Mouse (Mus musculus) spleen, adult 2 months (tissue): Measurements from ENCODE around the gene Usp40. TPM values are rescaled to one million over a fixed set of nuclear protein-coding genes. Genes with fewer than 3 reads are reported as not detected.

Source experiments
- DNase-seq, 2 experiments: peaks; one replicate each; pipeline versions ENCODE4 v3.0.0 to v3.0.0-alpha.2; 2012 to 2021; ENCODE audit warnings: low spot score in 2 of 2, low read depth in 1 of 2
- H3K27ac ChIP-seq: fragments of 200-500 bp; 2 replicates; pipeline ENCODE4 v1.5.1; 2012; ENCODE audit warnings: low read length, inconsistent platforms; ENCODE audit not compliant: insufficient read depth
- H3K27me3 ChIP-seq: fragments of 200-500 bp; 2 replicates; pipeline ENCODE4 v1.6.1; 2012; ENCODE audit warnings: mild to moderate bottlenecking, moderate library complexity, low read length, inconsistent platforms; ENCODE audit not compliant: control insufficient read depth, insufficient read depth
- H3K36me3 ChIP-seq: fragments of 200-500 bp; 2 replicates; pipeline ENCODE4 v1.6.1; 2012; ENCODE audit warnings: mild to moderate bottlenecking, low read length, inconsistent platforms; ENCODE audit not compliant: control insufficient read depth, insufficient read depth
- H3K4me1 ChIP-seq: fragments of 200-500 bp; 2 replicates; pipeline ENCODE4 v1.6.1; 2011; ENCODE audit warnings: inconsistent platforms; ENCODE audit not compliant: control insufficient read depth, insufficient read depth, insufficient read length
- H3K4me3 ChIP-seq: fragments of 200-500 bp; 2 replicates; pipeline ENCODE4 v1.5.1; 2011; ENCODE audit warnings: mild to moderate bottlenecking, inconsistent platforms; ENCODE audit not compliant: insufficient read depth, insufficient read length; ENCODE audit errors: extremely low read depth
- CTCF ChIP-seq: fragments of 200-500 bp; IDR thresholded peaks from 2 replicates; pipeline ENCODE4 v1.5.1; 2011; ENCODE audit warnings: mild to moderate bottlenecking, inconsistent platforms; ENCODE audit not compliant: insufficient read depth, insufficient read length, insufficient replicate concordance; ENCODE audit errors: extremely low read depth
- POLR2A ChIP-seq: fragments of 200-500 bp; IDR thresholded peaks from 2 replicates; pipeline ENCODE4 v1.6.1; 2011; ENCODE audit warnings: low read depth, low read length, inconsistent platforms
- WGBS: fragments of 180-500 bp; shearing (Covaris S2); methylation state at CpG from one replicate; pipeline ENCODE4 v1.1.7; 2018; 5-methylcytosine and 5-hydroxymethylcytosine counted together
- polyA plus RNA-seq: library from polyadenylated mRNA; depleted of rRNA; stranded (reverse); fragments of >200 nt; gene quantifications from 2 replicates; pipeline ENCODE4 v1.2.3, GENCODE M21; 2012

Usp40 gene
- polyA plus RNA-seq, 1 experiment = 3.3 TPM

DNA sequence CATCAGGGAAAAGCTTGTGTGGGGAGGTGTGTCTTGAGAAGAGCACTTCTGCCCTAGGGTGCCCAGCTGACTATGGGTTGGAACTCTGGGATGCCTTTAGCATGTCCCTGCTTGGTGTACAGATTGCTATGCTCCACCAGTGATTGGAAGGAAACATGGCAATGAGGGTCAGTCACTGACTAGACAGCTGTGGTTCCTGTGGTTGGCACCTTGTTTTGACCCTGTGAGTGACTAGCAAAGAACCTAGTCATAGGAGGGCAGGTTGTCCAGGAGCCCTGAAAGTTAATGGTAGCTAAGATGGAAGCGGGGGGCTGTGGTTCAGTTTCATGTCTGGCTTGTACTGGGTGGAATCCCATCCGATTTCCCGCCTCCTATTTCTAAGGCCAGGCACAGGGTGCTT lies 91.0 kb downstream of the Usp40 start:
- WGBS = 92% methylated on average over 3 of the region's 3 CpGs

DNA sequence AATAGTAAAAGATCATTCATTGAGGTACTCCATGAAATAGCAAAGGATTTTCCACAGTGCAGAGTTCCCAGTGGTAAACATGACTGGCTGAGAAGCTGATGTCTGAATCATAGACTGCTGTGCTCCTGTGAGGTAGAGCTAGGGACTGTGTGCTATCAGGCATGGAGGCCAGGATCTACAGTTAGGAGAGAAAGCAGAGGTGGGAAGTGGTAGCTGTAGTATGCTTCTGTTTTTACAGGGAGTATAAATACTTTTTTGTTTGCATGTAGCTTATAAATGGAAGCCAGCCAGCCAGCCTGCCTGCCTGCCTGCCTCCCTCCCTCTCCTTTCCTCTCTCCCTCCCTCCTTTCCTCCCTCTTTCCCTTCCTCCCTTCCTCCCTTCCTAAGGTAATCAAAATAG lies 95.0 kb downstream of the Usp40 start:
- no peak for DNase-seq
- H3K27me3 ChIP-seq = no peaks in the 10 kb centered on the region
- peaks cover 30% of the 10 kb centered on the region for H3K36me3 ChIP-seq
- peaks cover 3% of the 10 kb centered on the region; the same call in 1 of the 2 replicates for H3K4me1 ChIP-seq
- H3K4me3 ChIP-seq = no peak overlapping the region
- TF ChIP-seq CTCF (no peak), POLR2A (no peak)
- H3K27ac ChIP-seq = no peak overlapping the region

More for the DNA sequence above, 91.0 kb downstream of the Usp40 start:
- Histone ChIP-seq H3K27ac (no peak overlapping the region), H3K4me1 (peaks cover 3% of the 10 kb centered on the region; the same call in 1 of the 2 replicates), H3K4me3 (no peak overlapping the region), H3K36me3 (peaks cover 47% of the 10 kb centered on the region), H3K27me3 (no peaks in the 10 kb centered on the region)
- no peak for DNase-seq
- TF ChIP-seq POLR2A (no peak), CTCF (no peak)

DNA sequence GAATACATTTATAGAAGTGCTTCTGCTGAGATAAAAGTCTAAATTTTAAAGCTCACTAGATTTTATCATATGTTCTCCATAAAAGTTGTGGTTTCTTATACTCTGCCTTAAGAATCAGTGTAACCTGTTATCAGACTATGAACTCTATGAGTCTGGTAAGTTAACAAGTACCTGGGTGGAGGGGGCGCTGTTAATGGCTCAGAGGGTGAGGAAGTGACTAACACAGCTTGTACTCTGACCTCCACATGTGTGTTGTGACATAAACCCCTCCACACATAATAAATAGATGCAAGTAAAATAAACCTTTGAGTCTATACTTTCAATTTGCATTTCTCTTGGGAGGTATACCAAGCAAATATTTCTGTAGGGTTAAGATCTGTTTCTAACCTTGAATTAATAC lies 97.9 kb downstream of the Usp40 start:
- TF ChIP-seq POLR2A (no peak), CTCF (no peak)
- no peak overlapping the region for H3K4me3 ChIP-seq
- no peaks in the 10 kb centered on the region for H3K27me3 ChIP-seq
- peaks cover 5% of the 10 kb centered on the region; the same call in 1 of the 2 replicates for H3K4me1 ChIP-seq
- DNase-seq = no peak
- no peak overlapping the region for H3K27ac ChIP-seq
- H3K36me3 ChIP-seq = peaks cover 11% of the 10 kb centered on the region
- WGBS = 64% methylated on average over 1 of the region's 1 CpGs

DNA sequence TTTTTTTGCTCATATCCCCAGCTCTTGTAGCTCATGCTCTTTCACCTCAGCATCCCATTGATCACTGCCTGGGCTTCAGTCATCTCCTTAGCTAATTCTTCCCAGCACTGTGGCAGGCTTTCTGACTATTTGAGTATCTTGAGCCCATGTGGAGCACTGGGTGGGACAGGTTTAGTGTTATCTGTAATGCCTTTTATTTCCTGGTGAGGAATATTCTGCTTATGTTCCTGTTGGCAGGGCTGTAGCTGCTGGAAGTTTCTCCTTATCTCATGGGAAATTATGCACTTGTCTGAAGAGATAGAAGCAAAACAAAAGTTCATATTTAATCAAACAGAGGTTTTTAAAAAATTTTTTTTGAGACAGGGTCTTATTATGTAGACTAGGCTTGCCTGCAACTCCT lies 98.8 kb downstream of the Usp40 start:
- peaks cover 2% of the 10 kb centered on the region; the same call in 1 of the 2 replicates for H3K4me1 ChIP-seq
- DNase-seq = no peak
- H3K27me3 ChIP-seq = no peaks in the 10 kb centered on the region
- H3K4me3 ChIP-seq = no peak overlapping the region
- TF ChIP-seq CTCF = no peak
- TF ChIP-seq POLR2A = no peak
- H3K27ac ChIP-seq = no peak overlapping the region; the same call in 1 of the 2 replicates
- peaks cover 10% of the 10 kb centered on the region for H3K36me3 ChIP-seq

DNA sequence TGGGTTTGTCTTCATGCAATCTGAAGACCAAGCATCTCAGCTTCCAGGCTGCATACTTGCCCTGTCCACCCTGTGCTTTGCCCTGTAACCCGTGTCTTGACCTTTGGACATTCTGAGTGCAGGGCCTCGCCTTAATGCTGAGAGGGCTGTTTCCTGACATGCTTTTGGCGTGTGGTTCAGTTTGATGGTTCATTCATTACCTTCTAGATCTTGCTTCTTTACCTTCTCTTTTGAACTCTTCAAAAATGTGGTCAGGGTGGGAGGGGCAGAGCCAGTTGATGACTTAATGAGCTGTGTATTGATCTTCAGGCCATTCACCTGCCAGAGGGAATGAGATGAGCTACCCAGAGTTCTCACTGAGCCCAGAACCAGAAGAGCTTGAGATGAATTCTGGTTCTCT lies 99.6 kb downstream of the Usp40 start:
- H3K4me1 ChIP-seq = peaks cover 2% of the 10 kb centered on the region; the same call in 1 of the 2 replicates
- H3K4me3 ChIP-seq = no peak overlapping the region
- DNase-seq = no peak
- WGBS = 75% methylated on average over 3 of the region's 3 CpGs
- H3K27me3 ChIP-seq = no peaks in the 10 kb centered on the region
- TF ChIP-seq POLR2A = no peak
- peaks cover 10% of the 10 kb centered on the region for H3K36me3 ChIP-seq
- no peak overlapping the region for H3K27ac ChIP-seq

DNA sequence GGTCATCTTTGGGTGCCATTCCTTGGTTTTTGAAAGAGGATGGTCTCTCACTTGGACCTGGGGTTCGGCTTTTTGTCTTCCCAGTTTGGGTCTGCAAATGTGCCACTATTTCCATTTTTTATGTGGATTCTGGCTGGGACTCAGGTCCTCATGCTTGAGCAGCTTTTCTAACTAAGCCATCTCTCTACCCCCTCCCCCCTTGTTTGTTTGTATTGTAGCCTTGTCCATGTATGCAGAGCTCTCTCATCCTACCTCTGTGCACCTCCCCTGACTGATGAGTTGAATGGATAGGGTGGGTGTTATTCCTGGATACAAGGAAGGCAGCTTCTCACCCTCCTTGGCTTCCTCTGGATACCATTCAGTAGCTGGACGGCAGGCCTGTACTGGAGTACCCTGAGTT lies 100.3 kb downstream of the Usp40 start:
- TF ChIP-seq CTCF (no peak), POLR2A (no peak)
- 92% methylated on average over 2 of the region's 2 CpGs for WGBS
- Histone ChIP-seq H3K27me3 (no peaks in the 10 kb centered on the region), H3K27ac (no peak overlapping the region), H3K4me3 (no peak overlapping the region), H3K36me3 (peaks cover 10% of the 10 kb centered on the region), H3K4me1 (peaks cover 2% of the 10 kb centered on the region; the same call in 1 of the 2 replicates)
- no peak for DNase-seq

DNA sequence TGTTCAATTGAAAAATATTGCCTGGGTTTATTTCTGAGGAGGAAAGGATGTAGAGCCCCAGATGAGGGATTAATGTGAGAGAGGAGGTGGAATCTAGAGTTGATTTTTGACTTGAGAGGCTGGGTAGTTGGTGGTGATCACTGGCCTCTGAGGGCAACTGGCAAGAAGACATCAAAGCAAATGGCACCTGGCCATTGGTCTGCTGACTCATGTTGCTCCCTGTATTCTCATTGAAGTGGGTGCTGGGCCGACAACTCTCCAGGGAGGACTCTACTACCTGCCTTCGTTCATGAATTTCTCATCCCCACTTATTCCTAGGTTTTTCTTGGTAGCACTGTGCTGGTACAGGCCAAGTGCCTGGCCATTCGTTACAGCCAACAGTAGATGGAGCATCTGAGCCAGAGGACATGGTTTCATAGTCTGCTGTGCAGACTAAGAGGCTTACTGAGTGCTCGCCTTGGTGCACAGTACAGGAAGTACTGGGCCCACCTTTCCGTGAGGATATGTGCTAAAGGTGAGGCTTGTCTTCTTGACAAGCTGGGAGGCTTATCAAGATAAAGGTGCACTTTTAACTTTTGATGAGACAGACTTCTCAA lies 101.9 kb downstream of the Usp40 start:
- peaks cover 2% of the 10 kb centered on the region; the same call in 1 of the 2 replicates for H3K4me1 ChIP-seq
- WGBS = 60% methylated on average over 5 of the region's 5 CpGs
- TF ChIP-seq POLR2A = no peak
- peak; percentile 9; the same call in 1 of the 2 replicates for TF ChIP-seq CTCF
- peaks cover 13% of the 10 kb centered on the region for H3K36me3 ChIP-seq
- H3K4me3 ChIP-seq = no peak overlapping the region
- no peaks in the 10 kb centered on the region for H3K27me3 ChIP-seq
- DNase-seq = no peak
- no peak overlapping the region for H3K27ac ChIP-seq
